Mouse (Mus musculus): ENCODE measurements around the gene Bcl7c.

DNA sequence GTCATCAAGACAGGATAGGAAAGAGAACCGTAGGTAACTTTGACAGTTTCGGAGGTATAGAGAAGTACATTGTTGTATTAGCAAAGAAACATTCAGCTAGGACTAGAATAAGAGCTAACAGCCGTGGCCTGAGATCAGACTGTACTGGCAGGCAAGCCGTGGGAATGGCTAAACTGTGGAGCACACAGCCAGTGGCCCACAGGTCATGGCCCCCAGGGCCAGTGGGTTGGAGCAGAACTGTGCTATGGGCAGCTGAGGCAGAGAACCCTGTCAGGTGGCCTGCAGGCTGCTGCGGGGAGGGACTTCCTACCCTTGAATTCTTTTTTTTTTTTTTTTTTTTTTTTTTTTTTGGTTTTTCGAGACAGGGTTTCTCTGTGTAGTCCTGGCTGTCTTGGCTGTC lies 59.5 kb downstream of the Bcl7c start:
- no peak for TF ChIP-seq POLR2A (IDR thresholded peaks at IDR 0.05; ENCODE audit: borderline replicate concordance, extremely low read depth, low read depth, low read length)
- no peak for TF ChIP-seq CTCF (IDR thresholded peaks at IDR 0.05; ENCODE audit: insufficient read depth, low read length)

Data from lung, adult 2 months (tissue).